In the genomic region with DNA sequence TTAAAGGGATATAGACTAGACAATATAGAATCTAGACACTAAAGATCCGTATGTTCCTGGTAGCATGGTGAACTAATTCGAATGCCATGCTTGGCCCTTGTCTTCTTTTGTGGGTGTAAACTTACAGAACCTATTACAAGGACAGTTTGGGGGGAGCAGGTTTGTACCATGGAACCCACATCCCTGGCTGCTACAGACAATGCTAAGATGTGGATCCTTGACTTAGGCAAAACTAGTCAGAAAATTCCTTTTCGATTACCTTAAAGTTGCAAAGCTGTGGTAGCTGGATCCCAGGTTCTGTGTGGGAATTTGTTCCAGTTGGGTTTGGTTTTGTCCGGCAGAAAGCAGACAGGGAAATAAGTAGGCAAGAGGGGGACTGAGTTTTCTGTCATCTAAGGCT, we compare ENCODE assay signal across 35 mouse cellular contexts.
"Had no signal": no experiment of that assay in that cellular context is flagged by ENCODE, and none has a peak within 500 bp of the region (broad histone marks: within the 10 kb centered on the region; RNA-seq: fewer than 3 reads in every experiment).

No protein-coding gene starts in this region.

- H3K9me3 ChIP-seq: heart, embryonic 10.5 days; heart, embryonic 12.5 days; heart, embryonic 13.5 days; heart, embryonic 15.5 days; hindbrain, embryonic 10.5 days; hindbrain, embryonic 12.5 days; hindbrain, embryonic 13.5 days; hindbrain, embryonic 15.5 days; intestine, embryonic 15.5 days; kidney, embryonic 15.5 days had no signal

- H3K4me3 ChIP-seq: heart, embryonic 10.5 days; heart, embryonic 12.5 days; heart, embryonic 13.5 days; heart, embryonic 15.5 days; hindbrain, embryonic 10.5 days; hindbrain, embryonic 12.5 days; hindbrain, embryonic 13.5 days; hindbrain, embryonic 15.5 days; intestine, embryonic 15.5 days; kidney, embryonic 15.5 days; layer of hippocampus, adult 2 months had no signal

- DNase-seq: heart, postnatal 10 days; heart, postnatal 14 days; heart, postnatal 36 days; heart, postnatal 4 days; kidney, adult 11 months; kidney, adult 18-20 months; kidney, adult 2 months; kidney, adult 8-10 months; kidney, adult 9 months; kidney, postnatal 10 days; kidney, postnatal 14 days; kidney, postnatal 25 days; kidney, postnatal 36 days; kidney, postnatal 4 days; layer of hippocampus, adult 9-11 months; layer of hippocampus, postnatal 36 days had no signal

- H3K27me3 ChIP-seq: heart, embryonic 12.5 days; heart, embryonic 13.5 days; heart, embryonic 15.5 days; hindbrain, embryonic 13.5 days; hindbrain, embryonic 15.5 days; intestine, embryonic 15.5 days; kidney, embryonic 15.5 days had no signal

- H3K27ac ChIP-seq: heart, embryonic 10.5 days; heart, embryonic 13.5 days; heart, embryonic 15.5 days; hindbrain, embryonic 10.5 days; hindbrain, embryonic 12.5 days; hindbrain, embryonic 13.5 days; hindbrain, embryonic 14.5 days; hindbrain, embryonic 15.5 days; hindbrain, postnatal 0 days; intestine, embryonic 15.5 days; kidney, embryonic 15.5 days; kidney, postnatal 0 days; layer of hippocampus, adult 2 months had no signal

- H3K4me2 ChIP-seq: heart, embryonic 11.5 days; heart, embryonic 12.5 days; heart, embryonic 13.5 days; heart, embryonic 15.5 days; hindbrain, embryonic 12.5 days; hindbrain, embryonic 13.5 days; hindbrain, embryonic 14.5 days; hindbrain, embryonic 15.5 days; intestine, embryonic 15.5 days; kidney, embryonic 15.5 days had no signal

- ATAC-seq: hindbrain, embryonic 16.5 days; hindbrain, postnatal 0 days; inflammation-experienced regulatory T-cells, adult 6 months; intestine, embryonic 15.5 days; intestine, embryonic 16.5 days; intestine, postnatal 0 days had no signal

- H3K9ac ChIP-seq: heart, embryonic 12.5 days; heart, embryonic 13.5 days; heart, embryonic 15.5 days; hindbrain, embryonic 12.5 days; hindbrain, embryonic 13.5 days; hindbrain, embryonic 14.5 days; hindbrain, embryonic 15.5 days; intestine, embryonic 15.5 days; kidney, embryonic 15.5 days had no signal

- H3K36me3 ChIP-seq: heart, embryonic 10.5 days; heart, embryonic 12.5 days; heart, embryonic 13.5 days; heart, embryonic 15.5 days; hindbrain, embryonic 10.5 days; hindbrain, embryonic 12.5 days; hindbrain, embryonic 13.5 days; hindbrain, embryonic 15.5 days; intestine, embryonic 15.5 days; kidney, embryonic 15.5 days had no signal
